Mouse (Mus musculus) heart, adult 2 months (tissue): Measurements from ENCODE around the gene Sult6b1.

Experiments used
- CTCF ChIP-seq: fragments of 200-600 bp; IDR thresholded peaks from 2 replicates; pipeline ENCODE4 v1.8.1; 2022; ENCODE audit warnings: antibody characterized with exemption, mild to moderate bottlenecking, moderate library complexity
- POLR2A ChIP-seq: fragments of 200-500 bp; IDR thresholded peaks from 2 replicates; pipeline ENCODE4 v1.6.1; 2011; ENCODE audit warnings: mild to moderate bottlenecking, low read depth, low read length, control low read depth; ENCODE audit not compliant: insufficient read depth

- TF ChIP-seq CTCF: no peak
- no peak for TF ChIP-seq POLR2A
Measured at GRCm38 (mm10) chr17:78909374-78909773, 2.6 kb upstream of the Sult6b1 start.
